Mouse (Mus musculus): Measurements from ENCODE around the gene Pomp. TPM values are rescaled to one million over a fixed set of nuclear protein-coding genes. Genes with fewer than 3 reads are reported as not detected.

Pomp gene
- total RNA-seq, 2 experiments from 2014 or later = 141 to 146 TPM

DNA sequence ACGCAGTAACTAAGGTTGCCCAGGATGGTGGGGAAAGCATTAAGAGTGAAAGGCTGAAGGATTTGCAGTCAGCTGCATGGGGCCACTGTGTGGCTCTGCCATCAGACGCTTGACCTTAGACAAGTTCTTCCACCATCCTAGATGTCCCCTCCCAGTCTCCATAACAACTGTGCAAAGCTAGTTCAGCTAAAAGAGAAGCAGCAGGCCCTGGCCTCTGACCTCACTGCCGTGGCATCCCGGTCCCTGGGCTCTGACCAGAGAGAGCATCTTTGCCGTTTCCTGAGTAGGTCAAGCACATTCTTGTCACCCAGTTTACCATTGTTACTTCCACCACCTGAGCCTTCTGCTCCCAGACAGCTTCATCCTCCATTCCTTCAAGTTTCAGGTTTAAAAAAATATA is 33.7 kb upstream of the Pomp start:
- no peak overlapping the region for H3K27ac ChIP-seq
- no peak for TF ChIP-seq CTCF (IDR thresholded peaks at IDR 0.05)
- no peak overlapping the region for H3K4me3 ChIP-seq
- intact Hi-C loops (cut with DNase I) = no loop called here
- no peak for DNase-seq

DNA sequence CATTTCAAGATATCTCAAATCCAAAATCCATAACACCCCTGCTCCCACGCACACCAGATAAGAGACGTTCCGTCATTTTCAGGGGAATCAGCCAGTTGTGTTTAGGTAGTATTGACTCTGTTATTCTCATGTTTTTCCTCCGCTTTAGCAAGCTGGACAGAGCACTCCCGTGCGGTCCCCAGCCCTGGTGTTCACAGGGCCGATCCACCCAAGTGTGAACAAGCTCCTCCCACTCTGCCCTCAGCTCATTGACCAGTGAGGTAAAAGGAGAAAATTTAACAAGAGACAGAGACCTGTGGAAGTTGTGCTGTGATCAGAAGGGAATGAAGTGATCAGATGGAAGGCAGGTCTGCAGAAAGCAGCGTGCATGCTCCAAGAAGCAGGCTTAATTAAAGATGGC is 31.4 kb upstream of the Pomp start:
- DNase-seq = no peak
- TF ChIP-seq CTCF (IDR thresholded peaks at IDR 0.05) = no peak
- Histone ChIP-seq H3K27ac (no peak overlapping the region), H3K4me3 (no peak overlapping the region)
- intact Hi-C loops (cut with DNase I) = no loop called here

- no peak overlapping the region for H3K27ac ChIP-seq
- no peak for DNase-seq
- no peak for TF ChIP-seq CTCF (IDR thresholded peaks at IDR 0.05)
- intact Hi-C loops (cut with DNase I) = no loop called here
- no peak overlapping the region for H3K4me3 ChIP-seq
Measured at GRCm38 (mm10) chr5:147832842-147833241, 27.4 kb upstream of the Pomp start.

GRCm38 (mm10) chr5:147834841-147835500 is 25.3 kb upstream of the Pomp start:
- DNase-seq = no peak
- Histone ChIP-seq H3K4me3 (peak overlapping the region; percentile 9; the same call in 1 of the 2 replicates), H3K27ac (no peak overlapping the region)
- no peak for TF ChIP-seq CTCF (IDR thresholded peaks at IDR 0.05)
- intact Hi-C loops (cut with DNase I) = no loop called here

DNA sequence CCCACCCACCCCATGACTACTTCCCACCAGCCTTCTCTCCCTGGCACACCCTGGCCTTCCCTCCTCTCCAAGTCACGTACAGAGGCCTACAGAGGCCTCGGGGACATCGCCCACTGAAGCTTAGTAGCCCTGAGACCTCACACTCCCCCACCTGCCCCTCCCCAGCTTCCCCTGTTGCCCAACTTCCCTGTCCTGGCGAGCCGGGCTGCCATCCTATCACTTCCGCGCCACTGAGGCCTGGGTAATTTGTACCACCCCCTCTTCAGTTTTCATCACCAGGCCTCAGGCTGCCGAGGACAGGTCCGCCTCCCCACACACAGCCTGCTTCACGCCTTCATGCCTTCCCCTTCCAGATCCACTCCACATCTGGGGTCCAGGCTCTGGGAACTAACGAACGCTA is 20.8 kb upstream of the Pomp start:
- no peak for TF ChIP-seq CTCF (IDR thresholded peaks at IDR 0.05)
- Histone ChIP-seq H3K27ac (no peak overlapping the region), H3K4me3 (no peak overlapping the region)
- no peak for DNase-seq
- intact Hi-C loops (cut with DNase I) = no loop called here

GRCm38 (mm10) chr5:147843340-147843739 is 16.9 kb upstream of the Pomp start:
- H3K4me3 ChIP-seq = no peak overlapping the region
- H3K27ac ChIP-seq = no peak overlapping the region
- DNase-seq = no peak
- no peak for TF ChIP-seq CTCF (IDR thresholded peaks at IDR 0.05)
- intact Hi-C loops (cut with DNase I) = loop anchor here (10.0 kb wide), 1 partner anchor 119 kb away; the partner anchor contains the start of gene Flt1

GRCm38 (mm10) chr5:147845319-147845718 is 14.9 kb upstream of the Pomp start:
- intact Hi-C loops (cut with DNase I) = loop anchor here (5.0 to 10.0 kb wide), 4 partner anchors 121 to 443 kb away; partner anchors contain the start of genes Flt1 and Flt3
- DNase-seq = no peak

DNA sequence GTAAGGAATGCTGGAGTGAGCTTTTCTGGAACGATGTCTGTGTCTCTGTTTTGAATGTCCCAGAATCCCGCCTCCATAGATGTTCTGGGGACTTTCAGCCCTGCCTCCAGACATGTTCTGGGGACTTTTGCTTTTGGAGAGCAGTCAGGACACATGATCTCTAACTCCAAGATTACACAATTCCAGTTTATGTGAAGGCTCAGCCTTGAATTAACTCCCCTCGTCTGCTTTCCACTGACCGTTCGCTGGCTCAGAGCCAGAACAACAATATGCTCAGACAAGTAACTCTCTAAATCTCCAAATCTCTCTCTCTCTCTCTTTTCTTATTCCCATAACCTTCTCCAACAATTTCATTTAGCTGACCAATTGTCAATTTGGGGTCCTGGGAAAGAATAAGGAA is 12.9 kb upstream of the Pomp start:
- H3K4me3 ChIP-seq = no peak overlapping the region
- no peak for DNase-seq
- intact Hi-C loops (cut with DNase I) = loop anchor here (5.0 to 10.0 kb wide), 4 partner anchors 123 to 445 kb away; partner anchors contain the start of genes Flt1 and Flt3
- no peak overlapping the region for H3K27ac ChIP-seq
- no peak for TF ChIP-seq CTCF (IDR thresholded peaks at IDR 0.05)

More at GRCm38 (mm10) chr5:147845319-147845718, 14.9 kb upstream of the Pomp start:
- TF ChIP-seq CTCF (IDR thresholded peaks at IDR 0.05) = no peak
- no peak overlapping the region for H3K27ac ChIP-seq
- no peak overlapping the region for H3K4me3 ChIP-seq

DNA sequence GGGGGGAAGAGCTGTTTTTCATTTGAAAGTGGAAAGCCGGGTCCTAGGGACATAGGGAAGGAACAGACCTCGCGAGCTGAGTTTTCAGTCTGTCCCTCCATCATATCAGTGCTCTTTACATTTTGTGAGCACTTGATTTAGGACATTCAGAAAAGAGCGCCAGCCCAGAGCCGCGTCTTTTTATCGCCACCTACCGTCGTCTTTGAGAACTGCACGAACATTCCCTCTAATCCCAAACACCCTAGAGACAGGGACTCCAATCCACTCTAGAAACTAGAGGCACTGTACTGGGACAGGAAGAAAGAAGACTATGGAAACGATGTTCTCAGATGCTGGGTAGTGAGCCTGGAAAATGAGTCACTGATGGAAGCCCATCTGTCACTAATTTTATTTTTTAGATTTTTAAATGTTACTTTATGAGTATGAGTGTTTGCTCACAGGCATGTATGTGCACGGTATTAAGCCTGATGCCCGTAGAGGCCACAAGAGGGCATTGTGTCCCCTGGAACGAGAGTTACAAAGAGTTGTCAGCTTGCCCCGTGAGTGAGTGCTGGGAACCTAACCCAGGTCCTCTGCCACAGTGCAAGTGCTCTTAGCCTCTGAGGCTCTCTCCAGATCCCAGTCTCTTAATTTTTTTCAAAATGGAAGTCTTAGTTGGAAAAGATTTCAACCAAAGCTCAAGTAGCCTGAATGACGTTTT is 11.9 kb upstream of the Pomp start:
- intact Hi-C loops (cut with DNase I) = loop anchor here (5.0 to 10.0 kb wide), 4 partner anchors 124 to 446 kb away; partner anchors contain the start of genes Flt1 and Flt3
- peak; percentile 54 for DNase-seq
- TF ChIP-seq CTCF (IDR thresholded peaks at IDR 0.05) = peak; percentile 85
- Histone ChIP-seq H3K4me3 (no peak overlapping the region), H3K27ac (no peak overlapping the region)

- Histone ChIP-seq H3K27ac (no peak overlapping the region), H3K4me3 (no peak overlapping the region)
- intact Hi-C loops (cut with DNase I) = no loop called here
- DNase-seq = no peak
- TF ChIP-seq CTCF (IDR thresholded peaks at IDR 0.05) = no peak
Measured at GRCm38 (mm10) chr5:147850194-147850593, 10.1 kb upstream of the Pomp start.

DNA sequence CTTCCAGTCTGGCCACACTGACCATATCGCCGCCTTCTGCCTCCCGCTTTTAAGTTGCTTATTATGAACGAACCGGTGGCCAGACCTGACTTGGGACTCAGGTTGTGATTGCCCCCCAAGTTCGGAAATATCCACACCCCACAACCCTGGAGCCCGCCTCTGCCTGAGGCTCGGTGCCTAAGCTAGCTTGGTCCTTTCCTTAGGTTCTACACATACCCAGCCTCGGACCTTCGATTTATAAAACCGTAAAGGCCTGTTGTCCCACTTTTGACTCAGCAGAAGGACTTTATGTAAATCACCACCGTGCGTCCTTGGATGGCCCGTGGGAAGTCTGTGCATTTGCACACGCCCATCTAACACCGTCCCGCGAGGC is 199 bp upstream of the Pomp start:
- DNase-seq = no peak
- H3K27ac ChIP-seq = peak overlapping the region; percentile 96
- H3K4me3 ChIP-seq = peak overlapping the region; percentile 86
- intact Hi-C loops (cut with DNase I) = loop anchor here (2.0 kb wide), 1 partner anchor 35 kb away; the partner anchor contains the start of gene Slc46a3
- no peak for TF ChIP-seq CTCF (IDR thresholded peaks at IDR 0.05)

- H3K4me3 ChIP-seq = no peak overlapping the region
- peak; percentile 34 for TF ChIP-seq CTCF (IDR thresholded peaks at IDR 0.05)
- no peak overlapping the region for H3K27ac ChIP-seq
- intact Hi-C loops (cut with DNase I) = no loop called here
- no peak for DNase-seq
Measured at GRCm38 (mm10) chr5:147868674-147869073, 8.4 kb downstream of the Pomp start.

DNA sequence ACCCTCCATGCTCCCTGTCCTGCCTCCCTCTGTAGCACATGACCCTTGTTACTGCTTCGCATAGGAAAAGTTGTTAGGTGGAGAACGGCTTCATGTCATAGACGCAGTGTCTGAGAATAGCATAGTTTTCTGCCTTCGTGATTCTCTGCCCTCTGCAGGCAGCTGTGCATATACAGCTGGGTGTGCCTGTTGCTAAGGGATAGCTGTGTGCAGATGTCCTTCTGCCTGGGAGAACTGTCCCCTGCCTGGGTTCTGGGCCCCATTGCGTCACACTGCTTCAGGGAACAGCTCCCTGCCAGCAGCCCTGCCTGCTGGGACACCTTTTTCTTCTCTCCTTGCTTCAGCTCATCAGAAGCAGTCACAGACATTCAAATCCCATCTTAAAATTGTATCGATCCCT is 9.3 kb downstream of the Pomp start:
- TF ChIP-seq CTCF (IDR thresholded peaks at IDR 0.05) = no peak
- no peak for DNase-seq
- Histone ChIP-seq H3K4me3 (no peak overlapping the region), H3K27ac (no peak overlapping the region; the same call in 1 of the 2 replicates)
- intact Hi-C loops (cut with DNase I) = no loop called here

Measured in gastrocnemius, adult 2 months (tissue).